Mouse (Mus musculus): ENCODE data around the gene Ctbp2. TPM values are rescaled to one million over a fixed set of nuclear protein-coding genes. Genes with fewer than 3 reads are reported as not detected.

Ctbp2 gene
- total RNA-seq (2021): 10 to 100 TPM; 26.4 to 27.3 TPM
- long read RNA-seq, experiment 1, transcript Ctbp2-201 (11 exons, 2,321 nt): major isoform, 6 of 19 reads
- long read RNA-seq, experiment 1, partial matches to known transcripts: 2 of 19 reads
- long read RNA-seq, experiment 1, other reads (novel, unspliced or antisense): 8 of 19 reads
- long read RNA-seq, experiment 2, transcript Ctbp2-201 (11 exons, 2,321 nt): major isoform, 11 of 18 reads
- long read RNA-seq, experiment 2, partial matches to known transcripts: 1 of 18 reads
- long read RNA-seq, experiment 2, other reads (novel, unspliced or antisense): 4 of 18 reads

DNA sequence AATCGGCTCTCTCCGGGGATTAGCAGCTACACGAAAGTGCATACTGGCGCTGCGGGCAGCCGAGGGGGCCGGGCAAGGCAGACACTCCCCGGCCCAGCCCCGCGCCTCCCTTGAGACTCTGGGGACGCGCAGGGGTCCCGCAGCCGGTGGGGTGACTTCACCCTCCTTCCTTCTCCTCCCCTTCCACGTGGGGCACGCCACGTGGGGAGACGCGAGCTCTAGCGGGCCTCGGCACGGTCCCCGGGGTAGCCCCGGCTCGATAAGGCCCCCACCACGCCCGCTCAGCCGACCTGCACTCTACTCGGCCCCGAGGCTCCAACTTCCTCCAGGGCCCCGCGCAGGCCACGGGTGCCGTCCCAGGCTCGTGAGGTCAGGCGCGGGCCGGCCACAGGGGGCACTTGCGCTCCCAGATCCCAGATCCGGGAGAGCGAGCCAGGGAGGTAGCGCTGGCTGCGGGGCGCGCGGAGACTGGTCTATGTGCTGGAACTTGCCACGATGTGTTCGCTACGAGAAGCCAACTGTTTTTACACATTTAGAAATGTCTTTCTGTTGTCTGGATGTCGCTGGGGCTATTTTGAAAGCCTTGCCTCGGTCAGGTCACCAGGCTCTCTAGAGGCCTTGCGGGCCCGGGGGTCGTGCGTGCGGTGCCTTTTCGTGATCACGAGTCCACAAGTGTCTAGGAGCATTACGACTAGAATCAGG, at the start of gene Ctbp2:
Gene Ctbp2 (minus strand): TSS at position 356 of the 702 bp plus-strand sequence.
- DNase-seq (ENCODE audit: low spot score in 2 of 2): peak; percentile 37 to 47

DNA sequence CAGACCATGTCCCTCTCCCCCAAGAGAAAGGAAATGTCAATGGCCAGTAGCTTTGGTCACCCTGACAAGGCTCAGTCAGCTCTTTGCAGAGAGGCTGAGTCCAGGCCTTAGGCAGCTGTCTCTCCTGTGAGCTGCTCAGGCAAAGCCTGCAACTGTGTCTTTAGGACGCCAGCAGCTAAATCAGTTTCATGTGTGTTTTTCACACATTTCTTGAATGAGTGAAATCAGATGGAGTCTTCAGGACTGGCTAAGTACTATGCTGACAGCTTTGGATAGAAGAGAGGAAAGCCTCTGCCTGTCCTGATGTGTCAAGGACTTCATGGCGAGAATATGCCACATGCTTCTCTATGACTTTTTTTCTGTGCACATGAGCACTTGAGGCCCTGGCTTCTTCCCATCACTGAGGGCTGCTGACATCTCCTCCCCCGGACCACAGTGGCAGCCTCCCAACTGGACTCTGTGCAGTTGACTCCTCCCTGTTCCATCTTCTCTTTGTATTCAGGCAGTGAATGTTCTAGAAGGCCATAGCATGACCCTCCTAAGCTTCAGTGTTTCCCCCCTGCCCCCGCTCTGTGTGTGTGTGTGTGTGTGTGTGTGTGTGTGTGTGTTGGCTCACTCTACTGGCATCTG, 47.4 kb upstream of the Ctbp2 start:
- no peak for DNase-seq (ENCODE audit: low spot score in 2 of 2)

DNA sequence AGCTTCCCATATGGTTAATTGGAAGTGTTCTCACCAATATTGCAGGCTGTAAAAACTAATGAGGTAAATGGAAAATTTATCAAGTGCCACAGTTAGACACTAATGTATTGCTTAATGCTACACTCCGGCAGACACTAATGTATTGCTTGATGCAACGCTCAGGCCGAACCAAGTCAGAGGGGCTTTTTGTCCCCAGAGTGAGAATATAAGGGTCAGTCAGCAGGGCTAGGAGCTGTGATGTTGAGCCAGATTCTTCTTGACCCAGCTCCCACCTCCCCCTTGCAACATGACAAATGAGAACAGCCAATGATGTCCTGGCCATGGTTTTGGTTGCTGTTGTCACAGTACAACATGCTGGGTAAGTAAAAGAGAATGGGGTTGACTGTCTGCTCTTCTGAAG, 44.8 kb upstream of the Ctbp2 start:
- no peak for DNase-seq (ENCODE audit: low spot score in 2 of 2)

DNA sequence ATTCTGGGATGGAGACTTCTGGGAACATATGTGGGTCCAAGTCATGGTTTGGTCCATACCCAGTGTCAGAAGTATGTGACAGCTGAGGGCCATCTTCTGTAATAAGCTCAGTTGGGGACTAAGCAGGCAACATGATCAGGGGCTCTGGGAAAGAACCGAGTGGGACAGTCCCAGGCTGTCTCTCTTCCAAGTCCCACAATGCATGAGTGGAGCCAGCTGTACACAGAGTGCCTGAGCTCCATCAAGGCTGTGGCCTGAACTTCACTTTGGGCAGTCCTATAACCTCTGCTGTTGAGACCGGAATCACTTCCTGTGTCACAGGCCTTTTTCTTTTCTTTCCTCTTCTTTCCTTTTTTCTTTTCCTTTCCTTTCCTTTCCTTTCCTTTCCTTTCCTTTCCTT, 43.7 kb upstream of the Ctbp2 start:
- no peak for DNase-seq (ENCODE audit: low spot score in 2 of 2)

DNA sequence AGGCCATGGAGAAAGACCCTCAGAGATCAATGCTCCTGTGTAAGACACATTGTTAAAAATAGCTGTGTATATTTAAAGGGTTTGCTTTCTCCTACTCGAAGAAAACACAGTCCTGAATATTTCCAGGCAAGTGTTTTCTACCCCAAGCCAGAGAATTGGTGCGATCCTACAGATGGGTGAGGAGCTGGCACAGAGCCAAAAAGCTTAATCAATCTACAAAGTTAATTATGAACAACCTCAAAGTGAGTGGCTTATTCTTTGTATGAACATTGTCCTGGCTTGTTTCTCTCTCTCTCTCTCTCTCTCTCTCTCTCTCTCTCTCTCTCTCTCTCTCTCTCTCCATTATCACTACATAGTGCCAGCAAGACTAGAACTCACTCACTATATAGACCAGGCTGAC, 40.6 kb upstream of the Ctbp2 start:
- no peak for DNase-seq (ENCODE audit: low spot score in 2 of 2)

DNA sequence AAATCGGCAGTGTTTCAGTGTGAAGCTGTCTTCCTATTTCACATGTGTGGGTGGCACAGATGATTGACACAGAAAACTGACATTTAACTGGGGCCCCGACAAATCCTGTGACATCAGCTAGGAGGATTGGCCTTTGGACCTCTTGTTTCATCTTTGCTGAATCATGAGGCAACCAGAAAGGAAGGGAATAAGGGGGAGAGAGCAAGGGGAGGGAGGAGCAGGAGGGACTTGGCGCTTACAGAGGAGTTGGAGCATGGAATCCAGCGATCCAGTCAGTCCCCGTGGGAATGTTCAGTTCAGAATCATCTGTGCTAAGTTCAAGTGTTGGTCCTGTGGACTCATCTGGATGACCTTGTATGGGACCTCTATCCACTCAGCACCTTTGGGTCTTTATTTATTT, 38.9 kb upstream of the Ctbp2 start:
- no peak for DNase-seq (ENCODE audit: low spot score in 2 of 2)

DNA sequence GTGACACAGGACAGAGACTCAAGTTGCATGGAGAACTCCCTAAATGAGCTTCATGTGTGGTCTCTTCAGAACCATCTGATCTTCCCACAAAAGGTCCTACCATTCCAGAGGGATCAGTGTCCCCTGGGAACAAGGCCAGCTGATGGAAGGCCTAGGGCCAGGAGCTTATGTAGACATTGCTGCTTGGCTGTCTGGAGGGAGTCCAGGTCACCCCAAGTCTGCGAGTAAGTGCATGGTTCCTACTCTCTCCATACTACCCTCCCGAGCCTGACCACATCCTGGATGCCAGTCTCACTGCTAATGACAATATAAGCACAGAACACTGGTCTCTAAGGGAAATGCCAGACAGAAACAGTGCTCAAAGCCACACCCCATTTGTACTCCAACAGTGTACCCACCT, 38.0 kb upstream of the Ctbp2 start:
- DNase-seq (ENCODE audit: low spot score in 2 of 2): no peak

DNA sequence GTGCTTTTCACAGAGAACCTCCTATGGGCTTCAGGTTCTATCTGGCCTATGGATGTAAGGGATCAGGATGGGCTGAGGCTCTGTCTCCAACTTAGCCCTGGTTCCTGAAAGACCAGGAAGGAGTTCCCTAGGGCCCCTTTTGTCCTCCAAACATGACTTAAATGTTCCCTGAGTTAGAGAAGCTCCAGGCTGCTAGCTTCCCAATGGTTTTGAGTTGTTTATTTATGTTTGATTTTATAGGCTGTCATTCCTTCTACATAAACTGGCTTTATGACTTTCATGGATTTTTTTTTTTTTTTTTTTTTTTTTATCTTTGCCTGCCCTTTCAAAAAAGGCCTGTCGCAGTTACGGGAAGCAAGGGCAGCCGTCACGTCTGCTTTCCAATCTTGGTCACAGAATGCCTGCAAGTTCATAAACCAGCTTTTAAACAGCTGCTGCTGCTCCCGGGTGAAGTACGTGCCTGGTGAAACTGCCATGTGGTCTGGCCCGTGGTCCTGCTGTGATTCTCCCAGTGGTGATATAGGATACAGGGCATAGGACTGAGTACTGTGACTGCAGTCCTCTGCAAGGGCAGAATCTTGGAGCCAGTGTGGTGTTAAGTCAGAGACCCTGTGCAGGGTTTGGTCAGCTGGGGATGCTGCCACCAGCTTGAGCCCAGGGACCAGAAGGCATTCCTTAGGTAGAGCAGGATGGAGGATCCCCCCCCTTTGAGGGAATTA, 37.4 kb upstream of the Ctbp2 start:
- DNase-seq (ENCODE audit: low spot score in 2 of 2): no peak

DNA sequence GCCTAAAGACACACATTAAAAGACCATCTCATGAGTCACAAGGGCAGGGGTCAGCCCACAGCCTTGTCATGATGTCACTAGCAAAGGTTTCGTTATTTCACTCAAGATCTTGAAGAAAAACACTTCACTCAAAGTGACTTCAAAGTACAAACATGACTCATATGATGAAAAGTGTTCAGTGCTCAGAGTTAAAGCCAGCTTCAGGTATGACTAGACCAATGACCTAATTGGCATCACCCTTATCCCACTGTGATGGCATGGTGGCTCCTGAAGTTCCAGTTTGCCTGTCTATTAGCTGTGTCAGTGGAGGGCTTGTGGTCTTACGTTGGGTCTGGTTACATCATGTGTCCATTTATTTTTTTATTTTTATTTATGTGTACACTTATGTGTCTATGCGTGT, 35.4 kb upstream of the Ctbp2 start:
- DNase-seq (ENCODE audit: low spot score in 2 of 2): no peak

DNA sequence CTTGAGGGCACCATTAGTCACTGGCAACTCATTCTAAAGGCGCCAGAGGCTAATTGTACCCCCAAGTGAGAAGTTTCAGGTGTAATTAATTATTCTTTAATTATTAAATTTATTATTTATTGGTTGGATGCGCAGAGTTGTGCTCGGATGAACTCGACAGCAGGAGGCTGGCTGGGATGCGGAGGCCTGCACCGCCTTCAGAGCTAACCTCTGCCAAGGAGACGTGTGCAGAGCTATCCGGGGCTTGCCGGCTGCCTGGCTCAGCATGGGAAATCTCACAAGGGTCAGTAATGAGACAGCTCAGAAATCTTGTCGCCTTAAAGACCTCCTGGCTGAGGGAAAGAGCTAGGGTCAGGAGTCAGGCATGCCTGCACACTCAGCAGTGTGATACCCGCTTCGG, 31.5 kb upstream of the Ctbp2 start:
- no peak for DNase-seq (ENCODE audit: low spot score in 2 of 2)

DNA sequence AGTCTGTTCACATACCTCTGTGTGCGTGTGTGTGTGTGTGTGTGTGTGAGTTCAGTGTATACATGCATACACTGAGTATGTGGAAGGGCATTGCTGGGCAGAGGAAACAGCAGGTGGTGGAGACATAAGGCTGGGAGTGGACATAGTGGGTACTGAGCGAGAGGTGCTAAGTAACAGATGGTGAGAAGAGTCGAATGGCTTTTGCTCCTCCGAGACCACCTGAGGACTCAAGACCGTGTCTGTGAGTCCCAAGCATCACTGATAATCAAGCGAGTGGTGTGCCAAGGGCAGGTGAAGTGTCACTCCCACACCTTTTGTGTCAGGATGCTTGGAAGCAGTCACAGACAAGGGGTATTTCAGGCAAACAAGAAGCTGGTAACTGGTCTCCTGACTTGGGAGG, 30.7 kb upstream of the Ctbp2 start:
- no peak for DNase-seq (ENCODE audit: low spot score in 2 of 2)

DNA sequence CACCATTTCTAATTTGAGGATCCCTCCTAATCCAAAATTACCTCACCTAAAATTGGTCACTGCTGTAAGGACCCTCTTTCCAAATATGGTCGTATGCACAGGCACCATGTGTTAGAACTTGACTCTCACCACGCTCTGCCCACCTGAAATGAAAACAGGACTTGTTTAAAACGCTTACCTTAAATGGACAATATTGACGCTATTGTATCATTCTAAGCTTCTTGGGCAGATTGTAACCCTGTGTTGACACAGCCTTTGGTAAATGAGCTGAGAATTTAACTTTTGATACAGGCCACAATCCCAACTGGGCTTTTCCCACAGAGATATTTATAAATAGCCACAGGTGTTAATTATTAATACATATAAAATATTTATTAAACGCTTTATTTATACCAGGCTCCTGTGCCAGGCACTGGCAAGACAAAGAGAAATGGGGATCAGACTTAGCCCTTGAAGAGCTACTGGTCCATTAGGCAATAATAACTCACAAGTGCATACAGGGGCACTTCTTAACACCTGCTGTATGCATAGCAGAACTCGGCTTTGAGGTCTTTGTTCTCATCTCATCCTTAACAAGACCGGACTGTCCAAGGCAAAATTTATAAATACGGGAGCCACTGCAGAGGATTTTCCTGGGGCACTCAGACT, 15.7 kb upstream of the Ctbp2 start:
- DNase-seq (ENCODE audit: low spot score in 2 of 2): no peak

DNA sequence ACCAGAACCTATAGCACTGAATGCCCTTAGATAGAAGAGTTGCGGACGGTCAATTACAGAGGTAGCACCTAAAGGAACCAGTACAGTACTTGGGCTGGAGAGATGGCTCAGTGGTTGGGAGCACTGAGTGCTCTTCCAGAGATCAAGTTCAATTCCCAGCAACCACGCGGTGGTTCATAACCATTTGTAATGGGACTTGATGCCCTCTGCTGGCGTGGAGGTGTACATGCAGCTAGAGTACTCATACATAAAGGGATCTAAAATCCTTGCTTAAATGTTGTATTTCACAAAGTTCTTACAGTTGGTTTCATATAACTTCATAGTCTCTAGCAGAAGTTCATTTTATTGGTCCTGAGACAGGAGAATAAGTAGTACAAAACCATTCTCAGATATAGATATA, 9.4 kb upstream of the Ctbp2 start:
- no peak for DNase-seq (ENCODE audit: low spot score in 2 of 2)

DNA sequence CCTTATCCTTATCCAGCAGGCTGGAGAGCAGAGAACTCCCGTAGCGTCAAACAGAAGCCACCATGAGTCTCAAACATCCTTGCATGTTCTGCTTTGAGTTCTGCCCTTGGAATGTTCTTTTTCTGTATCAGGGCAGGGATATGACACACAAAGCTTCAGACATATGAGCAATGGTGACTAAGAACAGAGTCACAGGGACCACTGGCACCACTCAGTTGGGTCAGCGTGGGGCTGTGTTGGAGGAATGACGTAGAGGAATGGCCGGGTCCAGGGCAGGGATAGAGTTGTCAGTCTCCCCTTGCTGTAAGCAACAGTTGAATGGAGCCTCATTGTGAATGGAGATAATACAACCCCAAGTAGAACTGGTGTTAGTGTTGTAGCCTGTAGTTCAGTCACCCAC, 8.5 kb upstream of the Ctbp2 start:
- DNase-seq (ENCODE audit: low spot score in 2 of 2): no peak

DNA sequence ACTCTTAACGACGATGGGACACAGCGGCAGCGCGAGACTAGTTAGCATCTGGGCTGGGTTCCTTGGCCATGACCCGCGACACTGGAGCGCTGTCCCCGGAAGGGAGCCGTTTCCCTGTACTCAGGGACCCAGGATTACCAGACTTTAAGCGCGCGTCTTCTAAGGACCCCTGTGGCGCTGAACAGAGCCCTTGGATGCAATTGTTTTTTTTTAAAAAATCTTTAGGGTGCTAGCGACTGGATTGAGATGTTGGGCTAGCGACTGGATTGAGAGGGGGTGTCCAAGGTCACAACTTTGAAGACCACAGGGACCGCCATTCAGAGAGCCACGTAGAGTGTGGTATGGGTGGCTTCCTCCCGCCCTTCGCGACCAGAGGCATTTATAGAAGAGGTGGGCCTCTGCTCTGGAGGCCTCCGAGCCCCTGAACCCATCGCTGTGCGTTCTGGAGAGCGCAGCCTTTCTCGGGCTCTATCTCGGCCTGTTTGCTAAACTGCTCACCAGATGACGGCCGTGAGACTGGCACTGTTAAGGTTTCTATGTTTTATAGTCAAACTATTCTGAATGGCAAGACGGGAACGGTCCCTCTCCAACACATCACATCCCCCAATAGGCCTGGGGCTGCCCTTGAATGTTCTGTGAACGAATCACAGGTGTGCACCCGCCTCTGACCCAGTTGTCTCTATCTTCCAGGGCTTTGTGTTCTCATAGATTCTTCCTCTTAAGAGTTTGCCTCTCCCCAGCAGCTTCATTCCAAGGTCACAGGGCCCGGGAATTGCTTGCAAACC, 739 bp upstream of the Ctbp2 start:
- no peak for DNase-seq (ENCODE audit: low spot score in 2 of 2)

DNA sequence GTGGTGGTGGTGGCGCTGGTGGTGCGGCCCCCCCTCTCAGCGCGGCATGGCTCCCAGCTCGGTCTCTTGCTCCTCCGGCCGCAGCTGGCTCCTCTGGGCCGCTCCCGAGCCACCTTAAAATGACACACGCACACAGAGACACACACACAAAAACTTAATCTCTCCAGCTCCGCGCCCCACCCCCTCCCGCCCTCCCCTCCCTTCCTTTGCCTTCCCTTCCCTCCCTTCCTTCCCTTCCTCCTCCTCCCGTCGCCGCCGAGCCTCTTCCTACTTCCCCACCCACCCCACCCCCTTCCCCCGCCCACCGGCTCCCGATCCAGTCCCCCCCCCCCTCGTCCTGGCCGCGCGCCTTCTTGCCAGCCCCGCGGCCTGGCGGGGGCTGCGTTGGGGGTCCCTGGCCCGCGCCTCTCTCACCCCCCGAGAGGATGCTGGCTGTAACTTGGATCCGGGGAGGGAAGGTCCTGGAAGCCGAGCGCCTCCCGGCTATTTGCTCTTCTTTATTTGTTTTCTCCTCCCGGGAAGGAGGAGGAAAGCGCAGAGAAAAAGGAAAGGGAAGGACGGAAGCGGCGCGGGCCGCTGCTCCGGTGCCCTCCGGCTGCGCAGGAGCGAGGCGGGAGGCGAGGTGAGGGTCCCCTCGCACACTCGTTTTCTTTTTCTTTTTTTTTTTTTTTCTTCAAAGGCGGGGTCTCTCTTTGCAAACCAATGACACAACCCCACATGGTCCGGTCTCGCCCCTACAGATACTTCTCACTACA, 733 bp downstream of the Ctbp2 start, which contains the start of gene Fgfr2:
Gene Fgfr2 (minus strand): TSS at position 107 of the 755 bp plus-strand sequence.
- peak; percentile 13 to 36 for DNase-seq (ENCODE audit: low spot score in 2 of 2)

DNA sequence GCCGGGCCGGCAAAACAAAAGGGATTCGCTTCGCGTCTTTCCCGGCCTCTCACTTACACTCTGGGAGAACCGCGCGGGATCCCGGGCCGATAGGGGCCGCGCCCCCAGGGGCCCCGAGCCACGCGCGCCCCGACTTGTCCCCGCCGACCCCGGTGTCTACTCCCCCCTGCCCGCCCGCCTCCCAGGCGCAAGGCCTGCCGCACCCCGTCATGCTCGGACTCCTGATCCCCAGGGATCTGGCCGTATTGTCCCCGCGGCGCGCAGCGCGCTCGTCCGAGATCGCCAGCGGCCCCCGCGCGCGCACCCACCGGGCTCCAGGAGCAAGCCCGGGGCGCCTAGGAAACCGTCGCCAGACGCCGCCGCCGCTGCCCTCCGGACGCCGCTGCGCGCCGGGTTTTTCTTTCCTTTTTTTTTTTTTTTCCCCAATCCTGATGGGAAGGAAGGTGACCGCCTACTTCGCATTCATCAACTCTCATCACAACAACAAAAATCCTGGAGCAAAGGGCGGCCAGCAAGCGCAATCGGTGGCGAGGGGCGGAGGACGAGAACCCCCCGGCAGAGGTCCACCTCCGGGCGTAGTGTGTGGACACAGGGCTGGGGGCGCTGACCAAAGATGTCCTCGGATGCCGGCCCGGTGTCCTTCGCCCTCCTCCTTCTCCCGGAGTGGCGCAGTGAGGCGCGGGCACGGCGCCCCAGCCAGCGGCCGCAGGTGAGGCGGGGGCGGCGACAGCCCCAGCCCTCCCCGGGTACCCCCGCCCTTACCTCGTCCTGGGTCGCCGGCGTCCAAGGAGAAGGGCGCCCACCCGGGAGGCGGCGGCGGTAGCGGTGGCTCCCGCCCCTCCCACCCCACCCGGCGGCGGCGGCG, 1.5 kb downstream of the Ctbp2 start:
- peak; percentile 19 to 44 for DNase-seq (ENCODE audit: low spot score in 2 of 2)

DNA sequence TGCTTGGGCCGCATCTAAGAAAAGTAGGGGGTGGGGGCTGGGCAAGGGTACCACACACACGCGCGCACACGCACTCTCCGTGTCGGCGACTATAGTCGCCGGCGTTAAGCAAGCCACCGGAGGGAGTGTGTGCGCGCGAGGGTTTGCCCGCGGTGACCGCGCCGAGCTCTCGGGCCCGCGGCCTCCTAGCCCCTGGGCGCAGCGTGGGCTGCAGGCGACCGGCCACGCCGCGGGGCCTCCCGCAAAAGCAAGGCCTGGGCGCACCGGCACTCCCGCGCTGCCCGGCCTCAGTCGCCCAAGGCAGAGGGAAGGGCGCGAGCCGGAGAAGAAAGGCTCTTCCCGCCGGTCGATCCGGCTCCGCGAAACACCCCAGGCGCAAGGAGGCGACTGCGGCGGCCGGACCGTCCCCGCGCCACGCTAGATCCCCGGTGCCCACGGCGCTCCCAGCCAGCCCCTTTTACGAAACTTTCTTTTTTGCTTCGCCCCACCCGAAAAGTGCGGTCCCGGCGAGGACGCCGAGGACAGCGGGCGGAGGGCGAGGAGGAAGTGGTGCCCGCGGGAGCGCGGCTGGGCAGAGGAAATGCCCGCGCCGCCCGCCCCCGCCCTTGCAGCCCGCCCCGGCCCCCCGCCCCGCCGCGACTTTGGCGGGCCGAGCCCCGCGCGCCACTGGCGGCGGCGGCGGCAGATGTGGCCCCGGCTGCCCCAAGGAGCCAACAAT, 2.3 kb downstream of the Ctbp2 start:
- DNase-seq (ENCODE audit: low spot score in 2 of 2): peak; percentile 9 to 20

Data from left cerebral cortex, adult 18-20 months (tissue).